Mouse (Mus musculus) kidney, embryonic 16.5 days (tissue): ENCODE measurements at regions not wholly inside any gene's neighbourhood (a gene's known extent, or its start where the extent isn't known, plus 50 kb on each side); places are given as distances from the start of the nearest gene placed in this dataset.

ENCODE experiments used
- ATAC-seq: fragments of 200-750 bp; cut with Nextera tagmentation; 2 replicates; pipeline ENCODE4 v1.8.0; 2017; ENCODE audit warnings: moderate TSS enrichment; ENCODE audit not compliant: low FRiP score, low TSS enrichment
- H3K27ac ChIP-seq: fragments of 300-500 bp; sonication (generic); 2 replicates; pipeline ENCODE4 v1.5.1; 2014; ENCODE audit warnings: low read length
- H3K27me3 ChIP-seq: fragments of 300-500 bp; sonication (generic); 2 replicates; pipeline ENCODE4 v1.6.1; 2014; ENCODE audit warnings: low read length, control low read depth, mixed read lengths; ENCODE audit not compliant: insufficient read depth
- H3K36me3 ChIP-seq: fragments of 300-500 bp; sonication (generic); 2 replicates; pipeline ENCODE4 v1.6.1; 2014; ENCODE audit warnings: low read length, control low read depth, mixed read lengths; ENCODE audit not compliant: insufficient read depth
- H3K4me1 ChIP-seq: fragments of 300-500 bp; sonication (generic); 2 replicates; pipeline ENCODE4 v1.6.1; 2014; ENCODE audit warnings: low read length, control low read depth, mixed read lengths; ENCODE audit not compliant: insufficient read depth
- H3K4me2 ChIP-seq: fragments of 300-500 bp; sonication (generic); replicated peaks from 2 replicates; pipeline ENCODE4 v1.6.1; 2014; ENCODE audit warnings: low read depth, low read length
- H3K4me3 ChIP-seq: fragments of 300-500 bp; sonication (generic); 2 replicates; pipeline ENCODE4 v1.5.1; 2014; ENCODE audit warnings: mild to moderate bottlenecking, low read length
- H3K9ac ChIP-seq: fragments of 300-500 bp; sonication (generic); replicated peaks from 2 replicates; pipeline ENCODE4 v1.6.1; 2014; ENCODE audit warnings: low read length
- H3K9me3 ChIP-seq: fragments of 300-500 bp; sonication (generic); 2 replicates; pipeline ENCODE4 v1.6.1; 2016; ENCODE audit warnings: low read length, control low read depth
- WGBS: fragments of 180-500 bp; shearing (Covaris S2); extraction: QIAGEN DNeasy Blood & Tissue Kit; methylation state at CpG from one replicate; pipeline ENCODE4 v1.1.7; 2014; 5-methylcytosine and 5-hydroxymethylcytosine counted together

GRCm38 (mm10) chr17:7571481-7571880 is 186.2 kb upstream of the Unc93a2 start:
- Histone ChIP-seq H3K27ac (no peak overlapping the region), H3K4me1 (no peaks in the 10 kb centered on the region), H3K9ac (no peak overlapping the region), H3K4me3 (no peak overlapping the region), H3K27me3 (no peaks in the 10 kb centered on the region), H3K36me3 (no peaks in the 10 kb centered on the region), H3K4me2 (no peak overlapping the region), H3K9me3 (no peaks in the 10 kb centered on the region)
- ATAC-seq, result no peak
- WGBS, result 95% methylated on average over 3 of the region's 3 CpGs

- Histone ChIP-seq H3K4me1 (no peaks in the 10 kb centered on the region), H3K27ac (no peak overlapping the region), H3K27me3 (no peaks in the 10 kb centered on the region), H3K9me3 (no peaks in the 10 kb centered on the region), H3K4me2 (no peak overlapping the region), H3K4me3 (no peak overlapping the region), H3K9ac (no peak overlapping the region), H3K36me3 (no peaks in the 10 kb centered on the region)
- WGBS, result 86% methylated on average over 5 of the region's 5 CpGs
- ATAC-seq, result no peak
Measured at GRCm38 (mm10) chr17:7568482-7568881, 183.2 kb upstream of the Unc93a2 start.

GRCm38 (mm10) chr17:7565771-7566170 is 180.5 kb upstream of the Unc93a2 start:
- no peak overlapping the region for H3K9ac ChIP-seq
- H3K4me2 ChIP-seq, result no peak overlapping the region
- no peak for ATAC-seq
- H3K4me3 ChIP-seq, result no peak overlapping the region
- no peak overlapping the region for H3K27ac ChIP-seq
- H3K27me3 ChIP-seq, result no peaks in the 10 kb centered on the region
- 79% methylated on average over 2 of the region's 2 CpGs for WGBS
- no peaks in the 10 kb centered on the region for H3K9me3 ChIP-seq
- H3K36me3 ChIP-seq, result no peaks in the 10 kb centered on the region
- no peaks in the 10 kb centered on the region for H3K4me1 ChIP-seq

- no peak for ATAC-seq
- Histone ChIP-seq H3K4me2 (no peak overlapping the region), H3K9me3 (no peaks in the 10 kb centered on the region), H3K36me3 (no peaks in the 10 kb centered on the region), H3K9ac (no peak overlapping the region), H3K27ac (no peak overlapping the region), H3K4me1 (no peaks in the 10 kb centered on the region), H3K27me3 (no peaks in the 10 kb centered on the region), H3K4me3 (no peak overlapping the region)
- 44% methylated on average over 8 of the region's 8 CpGs for WGBS
Measured at GRCm38 (mm10) chr17:7562940-7563339, 177.7 kb upstream of the Unc93a2 start.

- WGBS, result 91% methylated on average over 2 of the region's 2 CpGs
- Histone ChIP-seq H3K4me2 (no peak overlapping the region), H3K36me3 (no peaks in the 10 kb centered on the region), H3K9me3 (no peaks in the 10 kb centered on the region), H3K9ac (no peak overlapping the region), H3K4me1 (no peaks in the 10 kb centered on the region), H3K4me3 (no peak overlapping the region), H3K27ac (no peak overlapping the region), H3K27me3 (no peaks in the 10 kb centered on the region)
- ATAC-seq, result no peak
Measured at GRCm38 (mm10) chr17:7548456-7548855, 163.2 kb upstream of the Unc93a2 start.

- no peak for ATAC-seq
- Histone ChIP-seq H3K27me3 (no peaks in the 10 kb centered on the region), H3K27ac (peak overlapping the region; percentile 50; the same call in 1 of the 2 replicates), H3K36me3 (no peaks in the 10 kb centered on the region), H3K9me3 (peaks cover 4% of the 10 kb centered on the region; the same call in 1 of the 2 replicates), H3K4me3 (no peak overlapping the region), H3K4me1 (no peaks in the 10 kb centered on the region), H3K9ac (no peak overlapping the region), H3K4me2 (no peak overlapping the region)
- 58% methylated on average over 4 of the region's 4 CpGs for WGBS
Measured at GRCm38 (mm10) chr17:7538402-7539087, 153.3 kb upstream of the Unc93a2 start.

- WGBS, result 50% methylated on average over 7 of the region's 7 CpGs
- Histone ChIP-seq H3K36me3 (no peaks in the 10 kb centered on the region), H3K4me1 (no peaks in the 10 kb centered on the region), H3K9ac (no peak overlapping the region), H3K4me3 (no peak overlapping the region), H3K4me2 (no peak overlapping the region), H3K27ac (peak overlapping the region; percentile 65; the same call in 1 of the 2 replicates), H3K9me3 (peaks cover 4% of the 10 kb centered on the region; the same call in 1 of the 2 replicates), H3K27me3 (no peaks in the 10 kb centered on the region)
- ATAC-seq, result no peak
Measured at GRCm38 (mm10) chr17:7537618-7538266, 152.5 kb upstream of the Unc93a2 start.

- Histone ChIP-seq H3K9me3 (peaks cover 5% of the 10 kb centered on the region; the same call in 1 of the 2 replicates), H3K4me3 (no peak overlapping the region), H3K4me2 (no peak overlapping the region), H3K9ac (no peak overlapping the region), H3K27me3 (no peaks in the 10 kb centered on the region), H3K4me1 (no peaks in the 10 kb centered on the region), H3K36me3 (no peaks in the 10 kb centered on the region), H3K27ac (peak overlapping the region; percentile 65; the same call in 1 of the 2 replicates)
- WGBS, result 79% methylated on average over 5 of the region's 5 CpGs
- no peak for ATAC-seq
Measured at GRCm38 (mm10) chr17:7537210-7537609, 151.9 kb upstream of the Unc93a2 start.

- 82% methylated on average over 6 of the region's 6 CpGs for WGBS
- no peaks in the 10 kb centered on the region for H3K4me1 ChIP-seq
- no peaks in the 10 kb centered on the region for H3K27me3 ChIP-seq
- H3K4me3 ChIP-seq, result no peak overlapping the region
- no peak for ATAC-seq
- H3K27ac ChIP-seq, result no peak overlapping the region
- no peaks in the 10 kb centered on the region for H3K36me3 ChIP-seq
- H3K9ac ChIP-seq, result no peak overlapping the region
- H3K4me2 ChIP-seq, result no peak overlapping the region
- H3K9me3 ChIP-seq, result peaks cover 2% of the 10 kb centered on the region; the same call in 1 of the 2 replicates
Measured at GRCm38 (mm10) chr17:7534386-7535059, 149.3 kb upstream of the Unc93a2 start.

- H3K9me3 ChIP-seq, result peaks cover 2% of the 10 kb centered on the region; the same call in 1 of the 2 replicates
- H3K9ac ChIP-seq, result no peak overlapping the region
- no peak overlapping the region for H3K27ac ChIP-seq
- H3K4me1 ChIP-seq, result no peaks in the 10 kb centered on the region
- 58% methylated on average over 2 of the region's 2 CpGs for WGBS
- H3K4me3 ChIP-seq, result no peak overlapping the region
- no peak for ATAC-seq
- H3K4me2 ChIP-seq, result no peak overlapping the region
- H3K27me3 ChIP-seq, result no peaks in the 10 kb centered on the region
- no peaks in the 10 kb centered on the region for H3K36me3 ChIP-seq
Measured at GRCm38 (mm10) chr17:7533552-7533951, 148.3 kb upstream of the Unc93a2 start.
